Mouse (Mus musculus) neural tube, embryonic 13.5 days (tissue): Measurements from ENCODE around the gene Efhd2. TPM values are rescaled to one million over a fixed set of nuclear protein-coding genes. Genes with fewer than 3 reads are reported as not detected.

Experiments
- ATAC-seq: fragments of 200-750 bp; cut with Nextera tagmentation; 2 replicates; pipeline ENCODE4 v1.8.0; 2017; ENCODE audit warnings: low read depth, mild to moderate bottlenecking, moderate TSS enrichment, moderate library complexity
- H3K27ac ChIP-seq: fragments of 300-500 bp; sonication (generic); replicated peaks from 2 replicates; pipeline ENCODE4 v1.5.1; 2015; ENCODE audit warnings: moderate library complexity, mild to moderate bottlenecking, inconsistent platforms
- H3K27me3 ChIP-seq: fragments of 300-500 bp; sonication (generic); 2 replicates; pipeline ENCODE4 v1.6.1; 2015; ENCODE audit warnings: mild to moderate bottlenecking, inconsistent platforms
- H3K36me3 ChIP-seq: fragments of 300-500 bp; sonication (generic); 2 replicates; pipeline ENCODE4 v1.6.1; 2015; ENCODE audit warnings: mild to moderate bottlenecking, inconsistent platforms
- H3K4me1 ChIP-seq: fragments of 300-500 bp; sonication (generic); replicated peaks from 2 replicates; pipeline ENCODE4 v1.6.1; 2015; ENCODE audit warnings: inconsistent platforms
- H3K4me2 ChIP-seq: fragments of 300-500 bp; sonication (generic); 2 replicates; pipeline ENCODE4 v1.6.1; 2015; ENCODE audit warnings: inconsistent platforms, mild to moderate bottlenecking, moderate library complexity
- H3K4me3 ChIP-seq: fragments of 300-500 bp; sonication (generic); 2 replicates; pipeline ENCODE4 v1.5.1; 2015; ENCODE audit warnings: mild to moderate bottlenecking, inconsistent platforms
- H3K9ac ChIP-seq: fragments of 300-500 bp; sonication (generic); 2 replicates; pipeline ENCODE4 v1.6.1; 2015; ENCODE audit warnings: moderate library complexity, mild to moderate bottlenecking, inconsistent platforms
- H3K9me3 ChIP-seq: fragments of 300-500 bp; sonication (generic); 2 replicates; pipeline ENCODE4 v1.6.1; 2016; ENCODE audit warnings: inconsistent platforms
- WGBS: fragments of 180-500 bp; shearing (Covaris S2); methylation state at CpG from one replicate; pipeline ENCODE4 v1.1.7; 2015; 5-methylcytosine and 5-hydroxymethylcytosine counted together
- polyA plus RNA-seq: library from polyadenylated mRNA; unstranded; fragments of >200 nt; fragmentation: Nextera tagmentation; extraction: Ambion mirVana; gene quantifications from 2 replicates; pipeline ENCODE4 v1.2.1, GENCODE M21; 2015

Efhd2 gene
- polyA plus RNA-seq, 1 experiment from 2014 or later = 67.1 TPM

DNA sequence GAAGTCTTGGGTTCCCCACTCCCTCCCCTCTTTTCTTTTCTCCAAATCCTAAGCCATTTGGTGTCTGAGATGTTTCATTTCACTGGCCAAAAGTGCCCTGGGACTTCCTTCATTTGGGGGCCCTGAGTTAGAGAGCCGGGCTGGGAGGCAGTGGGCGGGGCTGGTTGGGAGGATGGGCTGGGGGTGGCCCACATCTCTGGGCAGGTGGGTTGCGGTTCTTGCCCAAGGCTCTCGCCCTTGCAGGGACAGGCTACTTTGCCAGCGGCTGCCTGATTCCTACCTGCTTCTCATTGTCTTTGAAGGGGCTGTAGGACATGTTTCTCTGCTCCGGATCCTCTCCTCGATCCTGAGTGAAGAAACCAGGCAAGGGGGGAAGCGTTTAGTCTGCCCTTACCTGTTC lies 24.2 kb upstream of the Efhd2 start:
- Histone ChIP-seq H3K36me3 (no peaks in the 10 kb centered on the region), H3K9me3 (no peaks in the 10 kb centered on the region), H3K27me3 (no peaks in the 10 kb centered on the region), H3K4me1 (peaks cover 83% of the 10 kb centered on the region), H3K4me3 (no peak overlapping the region), H3K9ac (no peak overlapping the region), H3K4me2 (no peak overlapping the region), H3K27ac (peak overlapping the region; percentile 85)
- ATAC-seq = no peak
- 84% methylated on average over 8 of the region's 8 CpGs for WGBS

DNA sequence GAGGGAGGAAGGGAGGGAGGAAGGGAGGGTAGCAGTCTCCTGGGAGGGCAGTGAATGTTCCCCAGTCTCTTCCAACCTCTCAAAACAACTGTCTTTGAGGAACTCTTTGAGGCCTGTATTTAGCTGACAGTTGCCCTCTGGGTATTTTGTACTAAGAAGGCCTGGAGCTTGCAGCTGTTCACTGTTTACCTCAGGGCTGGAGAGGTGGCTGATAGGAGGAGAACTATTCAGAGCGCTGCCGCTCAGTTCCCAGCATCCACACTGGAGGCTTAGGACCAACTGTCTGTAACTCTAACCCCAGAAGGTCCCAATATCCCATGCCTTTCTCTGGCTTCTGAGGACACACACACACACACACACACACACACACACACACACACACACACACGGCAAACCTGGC lies 23.1 kb upstream of the Efhd2 start:
- Histone ChIP-seq H3K27ac (peak overlapping the region; percentile 85), H3K36me3 (no peaks in the 10 kb centered on the region), H3K4me1 (peaks cover 78% of the 10 kb centered on the region), H3K9ac (no peak overlapping the region), H3K4me2 (no peak overlapping the region), H3K9me3 (no peaks in the 10 kb centered on the region), H3K27me3 (no peaks in the 10 kb centered on the region), H3K4me3 (no peak overlapping the region)
- WGBS = 57% methylated on average over 3 of the region's 3 CpGs
- no peak for ATAC-seq

DNA sequence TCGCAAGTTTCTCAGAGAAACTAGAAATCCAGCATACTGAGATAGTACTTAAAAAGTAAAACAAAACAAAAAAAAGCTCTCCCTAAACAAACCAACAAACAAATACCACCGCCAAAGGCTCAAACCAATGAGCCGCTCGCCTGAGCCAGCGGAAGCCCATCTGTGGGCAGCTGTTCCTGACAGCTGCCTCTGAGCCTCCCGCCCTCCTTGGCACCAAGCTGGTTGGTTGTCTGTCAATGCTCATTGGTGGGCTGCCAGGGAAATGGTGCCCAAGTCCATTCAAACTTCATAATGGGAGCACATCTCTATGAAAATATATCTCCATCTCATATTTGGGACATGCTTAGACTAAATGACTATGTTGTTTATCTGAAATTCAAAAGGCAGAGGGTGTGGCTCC lies 22.5 kb upstream of the Efhd2 start:
- no peak for ATAC-seq

DNA sequence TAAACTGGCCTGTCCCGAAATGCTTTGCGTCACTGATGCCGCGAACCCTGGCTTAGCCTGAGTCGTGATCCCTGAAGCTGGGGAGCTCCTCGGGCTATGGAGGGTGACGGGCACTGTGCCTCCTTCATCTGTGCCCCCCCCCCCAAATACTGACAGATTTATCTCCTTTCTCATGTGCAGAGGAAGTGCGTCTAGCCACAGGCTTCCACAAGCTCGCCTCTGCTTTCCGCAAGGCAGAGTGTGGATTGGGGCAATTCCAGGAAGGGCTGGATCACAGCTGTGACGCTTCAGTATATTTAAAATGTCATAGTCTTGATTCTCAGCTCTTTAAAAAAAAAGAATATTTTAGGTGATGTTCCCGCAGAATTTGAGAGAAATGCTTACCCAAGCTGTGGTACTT lies 21.1 kb upstream of the Efhd2 start:
- no peaks in the 10 kb centered on the region for H3K36me3 ChIP-seq
- H3K27ac ChIP-seq = no peak overlapping the region
- no peak for ATAC-seq
- H3K27me3 ChIP-seq = no peaks in the 10 kb centered on the region
- no peak overlapping the region for H3K4me3 ChIP-seq
- no peak overlapping the region for H3K9ac ChIP-seq
- H3K9me3 ChIP-seq = no peaks in the 10 kb centered on the region
- peaks cover 57% of the 10 kb centered on the region for H3K4me1 ChIP-seq
- WGBS = 54% methylated on average over 12 of the region's 12 CpGs
- H3K4me2 ChIP-seq = no peak overlapping the region

More for the DNA sequence above, 22.5 kb upstream of the Efhd2 start:
- no peak overlapping the region for H3K9ac ChIP-seq
- H3K4me1 ChIP-seq = peaks cover 72% of the 10 kb centered on the region
- H3K27ac ChIP-seq = peak overlapping the region; percentile 85; the same call in 1 of the 2 replicates
- H3K4me3 ChIP-seq = no peak overlapping the region
- 72% methylated on average over 6 of the region's 6 CpGs for WGBS
- H3K27me3 ChIP-seq = no peaks in the 10 kb centered on the region
- H3K36me3 ChIP-seq = no peaks in the 10 kb centered on the region
- no peak overlapping the region for H3K4me2 ChIP-seq
- no peaks in the 10 kb centered on the region for H3K9me3 ChIP-seq

DNA sequence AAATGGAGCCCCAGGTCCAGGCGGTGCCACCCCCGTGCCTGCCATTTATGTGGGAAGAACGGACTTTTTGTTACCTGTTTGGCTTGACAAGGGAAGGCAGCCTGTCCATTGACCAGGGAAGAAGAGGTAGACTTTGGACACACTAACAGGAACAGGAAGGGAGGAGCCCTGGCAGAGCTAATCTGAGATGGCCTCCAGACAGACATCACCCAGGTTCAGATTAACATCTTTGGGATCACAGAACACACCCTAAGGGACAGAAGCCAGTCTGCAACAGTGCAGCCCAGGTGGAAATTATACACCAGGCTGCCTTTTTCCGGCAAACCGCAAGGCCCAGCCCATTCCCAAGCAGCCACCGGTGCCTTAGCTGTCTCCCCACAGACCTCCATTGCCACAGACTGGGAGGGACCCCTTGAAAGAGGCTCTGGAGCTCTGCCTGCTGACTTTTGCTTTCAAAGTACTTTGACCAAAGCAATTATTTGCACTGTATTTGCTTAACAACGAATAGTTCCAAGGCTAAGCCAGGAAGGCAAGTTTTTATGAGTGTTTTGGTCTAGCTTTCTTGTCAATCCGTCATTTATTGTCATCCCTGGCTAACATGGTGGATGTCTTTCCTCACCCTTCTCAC lies 18.6 kb upstream of the Efhd2 start:
- ATAC-seq = no peak
- no peak overlapping the region for H3K27ac ChIP-seq
- no peak overlapping the region for H3K4me2 ChIP-seq
- peaks cover 32% of the 10 kb centered on the region for H3K4me1 ChIP-seq
- H3K27me3 ChIP-seq = no peaks in the 10 kb centered on the region
- no peak overlapping the region for H3K9ac ChIP-seq
- no peaks in the 10 kb centered on the region for H3K9me3 ChIP-seq
- WGBS = 89% methylated on average over 8 of the region's 8 CpGs
- H3K36me3 ChIP-seq = no peaks in the 10 kb centered on the region
- no peak overlapping the region for H3K4me3 ChIP-seq

DNA sequence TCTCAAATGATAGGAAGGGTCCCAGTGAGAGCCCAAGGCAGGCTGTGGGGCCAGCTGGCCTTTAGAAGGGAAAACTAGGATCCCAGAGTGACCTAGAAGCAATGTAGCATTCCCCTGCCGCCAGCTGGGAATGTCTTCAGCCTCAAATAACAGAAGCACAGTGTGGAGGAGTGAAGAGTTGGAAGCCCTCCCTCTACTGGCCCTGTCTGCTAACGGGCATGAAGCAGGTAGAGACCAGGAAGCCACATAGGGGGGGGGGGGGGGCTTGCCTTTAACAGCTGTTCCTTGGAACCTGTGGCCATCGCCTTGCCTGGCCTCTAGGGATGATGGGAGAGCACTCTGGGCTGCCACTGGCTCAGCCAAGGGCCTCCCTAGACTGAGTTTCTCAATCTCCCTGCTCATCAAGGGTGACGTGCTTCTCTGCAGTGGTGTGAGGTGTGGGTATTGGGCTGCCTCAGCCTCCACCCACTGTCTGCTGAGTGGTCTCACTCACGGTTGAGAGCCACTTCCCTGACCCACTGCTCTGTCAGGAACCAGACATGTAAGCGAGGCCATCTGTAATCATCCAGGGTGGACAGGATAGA lies 11.8 kb upstream of the Efhd2 start:
- Histone ChIP-seq H3K27me3 (no peaks in the 10 kb centered on the region), H3K9ac (no peak overlapping the region), H3K27ac (no peak overlapping the region), H3K4me1 (no peaks in the 10 kb centered on the region), H3K36me3 (no peaks in the 10 kb centered on the region), H3K4me2 (no peak overlapping the region), H3K9me3 (no peaks in the 10 kb centered on the region), H3K4me3 (no peak overlapping the region)
- 43% methylated on average over 6 of the region's 6 CpGs for WGBS
- peak; percentile 27; the same call in 1 of the 2 replicates for ATAC-seq

DNA sequence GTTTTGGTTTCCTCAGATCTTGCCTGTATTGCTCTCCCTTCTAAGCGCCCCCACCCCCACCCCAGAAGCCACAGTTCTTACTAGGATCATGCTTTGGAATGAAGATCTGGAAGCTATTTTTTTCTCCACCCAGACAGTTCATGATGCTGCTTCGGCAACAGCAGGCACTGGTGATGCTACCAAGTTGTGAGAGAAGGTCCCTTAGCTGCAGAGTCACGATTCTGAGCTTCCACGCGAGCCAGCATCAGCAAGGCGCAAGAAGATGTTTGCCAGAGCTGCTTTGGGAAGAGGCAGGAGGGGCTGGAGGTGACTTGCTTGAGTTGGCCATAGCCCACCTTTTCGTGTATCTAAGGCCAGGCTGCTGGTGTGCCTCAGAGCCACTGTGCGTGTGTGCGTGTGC lies 10.7 kb upstream of the Efhd2 start:
- ATAC-seq = no peak
- H3K36me3 ChIP-seq = no peaks in the 10 kb centered on the region
- no peak overlapping the region for H3K27ac ChIP-seq
- H3K9ac ChIP-seq = no peak overlapping the region
- no peak overlapping the region for H3K4me2 ChIP-seq
- no peaks in the 10 kb centered on the region for H3K27me3 ChIP-seq
- H3K4me1 ChIP-seq = no peaks in the 10 kb centered on the region
- no peaks in the 10 kb centered on the region for H3K9me3 ChIP-seq
- H3K4me3 ChIP-seq = no peak overlapping the region
- WGBS = 82% methylated on average over 9 of the region's 9 CpGs

DNA sequence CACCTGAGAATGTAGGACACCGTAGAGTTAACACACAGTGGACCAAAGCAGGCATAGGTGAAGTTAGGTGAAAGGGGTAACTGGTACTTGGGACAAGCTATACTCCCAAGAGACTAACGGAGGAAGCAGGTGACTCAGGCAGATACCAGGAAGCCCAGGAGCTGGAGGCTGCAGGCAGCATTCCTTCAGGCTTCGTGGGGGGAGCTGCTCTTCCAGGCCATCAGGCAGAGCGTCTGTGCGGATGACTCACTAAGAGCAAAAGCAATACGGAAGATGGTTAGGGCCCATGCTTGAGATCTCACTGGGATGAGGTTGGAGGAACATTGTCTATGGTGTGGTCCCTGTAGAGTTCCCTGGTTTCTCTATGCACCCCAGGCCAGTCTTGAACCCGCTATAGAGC lies 8.1 kb upstream of the Efhd2 start:
- no peak for ATAC-seq
- Histone ChIP-seq H3K9ac (no peak overlapping the region), H3K4me2 (no peak overlapping the region), H3K4me1 (no peaks in the 10 kb centered on the region), H3K36me3 (no peaks in the 10 kb centered on the region), H3K27me3 (no peaks in the 10 kb centered on the region; the same call in 1 of the 2 replicates), H3K27ac (no peak overlapping the region), H3K9me3 (no peaks in the 10 kb centered on the region), H3K4me3 (no peak overlapping the region)
- 87% methylated on average over 7 of the region's 7 CpGs for WGBS

DNA sequence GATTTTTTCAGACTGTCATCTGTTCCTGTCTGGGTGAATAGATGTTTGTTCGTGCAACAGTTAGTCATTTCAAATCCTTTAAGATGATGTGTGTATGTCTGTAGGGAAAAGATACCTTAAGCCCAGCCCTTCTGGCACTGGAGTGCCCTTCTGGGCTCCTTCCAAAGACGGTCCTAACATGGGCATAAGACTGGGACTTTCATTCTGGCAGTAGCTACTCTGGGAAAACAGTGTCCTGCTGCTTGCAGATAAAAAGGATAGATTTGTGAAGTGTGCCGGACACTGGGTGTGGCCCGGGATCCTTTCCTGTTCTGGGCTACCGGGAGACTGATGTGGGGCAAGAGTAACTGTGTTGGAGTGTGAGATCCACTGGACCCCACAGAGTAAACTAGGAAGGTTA lies 7.2 kb upstream of the Efhd2 start:
- ATAC-seq = no peak
- Histone ChIP-seq H3K4me3 (no peak overlapping the region), H3K9ac (no peak overlapping the region), H3K36me3 (no peaks in the 10 kb centered on the region), H3K9me3 (no peaks in the 10 kb centered on the region), H3K4me1 (no peaks in the 10 kb centered on the region), H3K4me2 (no peak overlapping the region), H3K27me3 (no peaks in the 10 kb centered on the region; the same call in 1 of the 2 replicates), H3K27ac (no peak overlapping the region)
- WGBS = 79% methylated on average over 5 of the region's 5 CpGs

DNA sequence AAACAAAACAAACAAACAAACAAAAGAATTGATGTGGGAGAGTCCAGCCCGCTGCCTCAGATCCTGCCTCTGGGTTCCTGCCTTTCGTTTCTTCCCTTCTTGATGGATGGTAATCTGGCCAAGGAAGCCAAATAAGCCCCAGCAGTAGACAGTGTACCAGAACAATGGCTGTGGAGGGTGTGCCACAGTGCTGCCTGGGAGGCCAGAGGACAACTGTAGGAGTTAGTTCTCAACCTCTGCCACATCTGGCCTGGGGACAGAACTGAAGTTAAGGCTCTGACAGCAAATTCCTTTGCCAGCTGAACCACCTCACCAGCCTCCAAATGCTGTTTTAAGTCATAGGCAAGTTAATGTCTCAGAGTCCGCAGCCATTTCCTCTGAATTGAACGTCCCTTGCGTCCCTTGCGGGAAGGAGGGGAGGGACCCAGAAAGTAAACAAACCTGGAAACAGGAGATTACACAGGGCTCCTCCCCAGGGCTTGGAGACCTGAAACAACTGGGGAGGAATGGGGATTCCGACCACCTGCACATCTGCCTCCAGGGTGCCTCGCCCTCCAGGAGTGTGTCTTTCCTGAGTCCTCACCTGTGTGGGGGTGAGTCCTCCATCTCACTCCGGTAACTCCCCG lies 6.7 kb upstream of the Efhd2 start:
- no peak for ATAC-seq
- no peaks in the 10 kb centered on the region for H3K36me3 ChIP-seq
- no peaks in the 10 kb centered on the region for H3K4me1 ChIP-seq
- WGBS = 77% methylated on average over 10 of the region's 10 CpGs
- no peak overlapping the region for H3K4me3 ChIP-seq
- H3K9me3 ChIP-seq = no peaks in the 10 kb centered on the region
- no peak overlapping the region for H3K27ac ChIP-seq
- H3K9ac ChIP-seq = no peak overlapping the region
- no peaks in the 10 kb centered on the region; the same call in 1 of the 2 replicates for H3K27me3 ChIP-seq
- no peak overlapping the region for H3K4me2 ChIP-seq

DNA sequence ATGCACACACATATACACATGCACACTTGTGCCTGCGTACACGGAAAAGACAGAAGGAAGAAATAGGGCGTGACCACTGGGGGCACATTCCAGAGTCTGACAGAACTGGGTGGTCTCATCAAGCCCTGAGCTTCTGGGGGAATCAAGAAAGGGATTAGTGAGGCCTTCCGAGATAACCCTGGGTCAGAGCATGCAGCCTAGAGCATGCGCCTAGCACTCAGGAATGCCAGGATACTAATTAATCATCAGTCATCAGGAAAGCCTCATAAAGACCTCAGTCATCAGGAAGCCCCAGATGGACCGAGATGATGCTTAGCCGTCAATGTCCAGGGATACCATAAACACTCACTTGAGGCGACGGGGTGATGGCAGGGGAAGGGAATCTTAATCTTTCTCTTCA lies 5.2 kb upstream of the Efhd2 start:
- Histone ChIP-seq H3K9me3 (no peaks in the 10 kb centered on the region), H3K36me3 (no peaks in the 10 kb centered on the region), H3K9ac (no peak overlapping the region), H3K27ac (no peak overlapping the region), H3K4me1 (peaks cover 11% of the 10 kb centered on the region), H3K27me3 (no peaks in the 10 kb centered on the region; the same call in 1 of the 2 replicates), H3K4me2 (no peak overlapping the region), H3K4me3 (no peak overlapping the region)
- ATAC-seq = no peak
- 72% methylated on average over 9 of the region's 9 CpGs for WGBS

DNA sequence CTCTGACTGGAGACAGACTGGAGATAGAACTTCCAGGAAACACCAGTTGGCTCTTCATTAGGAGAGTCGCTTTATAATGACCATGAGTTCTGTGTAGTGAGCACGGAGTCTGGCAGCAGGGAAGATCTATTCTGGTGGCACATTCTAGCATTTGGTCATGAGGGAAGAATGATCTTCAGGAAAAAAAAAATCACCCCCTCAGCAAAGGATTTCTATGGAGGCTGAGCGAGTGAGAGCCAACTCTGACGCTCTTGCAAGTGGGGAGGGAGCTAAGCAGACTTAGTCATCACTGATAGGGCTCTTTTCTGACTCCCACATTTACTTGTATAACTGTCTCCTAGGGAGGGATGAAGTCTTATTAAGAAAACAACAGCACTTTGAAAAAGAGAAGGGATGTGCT lies 4.4 kb upstream of the Efhd2 start:
- H3K9ac ChIP-seq = no peak overlapping the region

More for the DNA sequence above, 4.4 kb upstream of the Efhd2 start:
- no peak overlapping the region for H3K4me2 ChIP-seq
- WGBS = 85% methylated on average over 4 of the region's 4 CpGs
- no peak overlapping the region for H3K4me3 ChIP-seq
- no peaks in the 10 kb centered on the region; the same call in 1 of the 2 replicates for H3K27me3 ChIP-seq
- no peaks in the 10 kb centered on the region for H3K36me3 ChIP-seq
- no peak for ATAC-seq
- H3K27ac ChIP-seq = no peak overlapping the region
- H3K4me1 ChIP-seq = peaks cover 13% of the 10 kb centered on the region
- H3K9me3 ChIP-seq = no peaks in the 10 kb centered on the region
